Mouse (Mus musculus) gastrocnemius, postnatal 14 days (tissue): Measurements from ENCODE around the gene Rabggtb. TPM values are rescaled to one million over a fixed set of nuclear protein-coding genes. Genes with fewer than 3 reads are reported as not detected.

Experiments used
- DNase-seq: peaks from one replicate; pipeline ENCODE4 v3.0.0; 2021; ENCODE audit warnings: mixed read lengths
- intact Hi-C: fragments of 180-260 bp; cut with DNase I; formaldehyde crosslinking; loops from one replicate; pipeline ENCODE4 v1.15.1; 2025; ENCODE audit warnings: low total_unique reads
- long read RNA-seq, 2 experiments: library from polyadenylated mRNA; stranded (forward); transcript quantifications; one replicate each; pipeline ENCODE4 v2.0.0; 2021
- total RNA-seq, 2 experiments: library from RNA; stranded (reverse); gene quantifications; 2 replicates each; pipeline ENCODE4 v1.2.3; 2021

Gene Rabggtb
- 10 to 100 TPM; 65.8 to 72.5 TPM for total RNA-seq
- long read RNA-seq, experiment 1, transcript Rabggtb-201 (9 exons, 1,381 nt) = major isoform, 23 of 54 reads
- long read RNA-seq, experiment 1, partial matches to known transcripts = 8 of 54 reads
- long read RNA-seq, experiment 1, other reads (novel, unspliced or antisense) = 21 of 54 reads
- long read RNA-seq, experiment 2, transcript Rabggtb-201 (9 exons, 1,381 nt) = major isoform, 20 of 46 reads
- long read RNA-seq, experiment 2, partial matches to known transcripts = 3 of 46 reads
- long read RNA-seq, experiment 2, other reads (novel, unspliced or antisense) = 19 of 46 reads

GRCm38 (mm10) chr3:153912546-153913509, at the start of gene Rabggtb:
Gene Rabggtb (minus strand): TSS chr3:153913009.
- intact Hi-C loops = no loop called here
- peak; percentile 94 for DNase-seq

- DNase-seq = no peak
- intact Hi-C loops = loop anchor here (5.0 kb wide), 1 partner anchor 260 kb away; no protein-coding TSS in a partner anchor
Measured at GRCm38 (mm10) chr3:153961632-153962389, 49.0 kb upstream of the Rabggtb start.

GRCm38 (mm10) chr3:153960884-153961283, 48.1 kb upstream of the Rabggtb start:
- DNase-seq = no peak
- intact Hi-C loops = loop anchor here (5.0 kb wide), 1 partner anchor 261 kb away; no protein-coding TSS in a partner anchor

- intact Hi-C loops = loop anchor here (5.0 kb wide), 1 partner anchor 263 kb away; no protein-coding TSS in a partner anchor
- no peak for DNase-seq
Measured at GRCm38 (mm10) chr3:153959731-153960207, 47.0 kb upstream of the Rabggtb start.

- no peak for DNase-seq
- intact Hi-C loops = no loop called here
Measured at GRCm38 (mm10) chr3:153959035-153959730, 46.4 kb upstream of the Rabggtb start.

GRCm38 (mm10) chr3:153957916-153958315, 45.1 kb upstream of the Rabggtb start:
- no peak for DNase-seq
- intact Hi-C loops = no loop called here

- no peak for DNase-seq
- intact Hi-C loops = no loop called here
Measured at GRCm38 (mm10) chr3:153948176-153948575, 35.4 kb upstream of the Rabggtb start.

- no peak for DNase-seq
- intact Hi-C loops = no loop called here
Measured at GRCm38 (mm10) chr3:153947271-153947670, 34.5 kb upstream of the Rabggtb start.

- DNase-seq = peak; percentile 99
- intact Hi-C loops = no loop called here
Measured at GRCm38 (mm10) chr3:153944335-153944990, 31.7 kb upstream of the Rabggtb start, which contains the start of gene Acadm. Gene Acadm (minus strand): TSS chr3:153944632.

GRCm38 (mm10) chr3:153943901-153944334, 31.1 kb upstream of the Rabggtb start:
- DNase-seq = no peak
- intact Hi-C loops = no loop called here

- no peak for DNase-seq
- intact Hi-C loops = no loop called here
Measured at GRCm38 (mm10) chr3:153943003-153943640, 30.3 kb upstream of the Rabggtb start.

GRCm38 (mm10) chr3:153941613-153942012, 28.8 kb upstream of the Rabggtb start:
- intact Hi-C loops = no loop called here
- peak; percentile 11 for DNase-seq

- DNase-seq = no peak
- intact Hi-C loops = no loop called here
Measured at GRCm38 (mm10) chr3:153940486-153940885, 27.7 kb upstream of the Rabggtb start.

- no peak for DNase-seq
- intact Hi-C loops = no loop called here
Measured at GRCm38 (mm10) chr3:153940021-153940420, 27.2 kb upstream of the Rabggtb start.

- DNase-seq = no peak
- intact Hi-C loops = no loop called here
Measured at GRCm38 (mm10) chr3:153937116-153937810, 24.5 kb upstream of the Rabggtb start.

GRCm38 (mm10) chr3:153935878-153936277, 23.1 kb upstream of the Rabggtb start:
- DNase-seq = no peak
- intact Hi-C loops = no loop called here

GRCm38 (mm10) chr3:153932461-153932860, 19.7 kb upstream of the Rabggtb start:
- intact Hi-C loops = no loop called here
- no peak for DNase-seq
